Mouse (Mus musculus) adipocyte (in vitro differentiated cells): ENCODE results near the gene Coro2a.

Source experiments
- DNase-seq: peaks from one replicate; pipeline ENCODE4 v3.0.0-alpha.2; 2016; ENCODE audit warnings: low spot score

Coro2a gene

GRCm38 (mm10) chr4:46526798-46527557, 75.0 kb downstream of the Coro2a start:
- DNase-seq: no peak

GRCm38 (mm10) chr4:46526226-46526625, 75.8 kb downstream of the Coro2a start:
- no peak for DNase-seq

GRCm38 (mm10) chr4:46523324-46523723, 78.7 kb downstream of the Coro2a start:
- DNase-seq: no peak

GRCm38 (mm10) chr4:46521457-46521856, 80.5 kb downstream of the Coro2a start:
- no peak for DNase-seq

GRCm38 (mm10) chr4:46520491-46520890, 81.5 kb downstream of the Coro2a start:
- DNase-seq: no peak

- peak; percentile 86 for DNase-seq
These were observed 94.1 kb downstream of the Coro2a start for GRCm38 (mm10) chr4:46507736-46508460.

- DNase-seq: peak; percentile 93
These were observed 95.0 kb downstream of the Coro2a start for GRCm38 (mm10) chr4:46506801-46507610.

- DNase-seq: peak; percentile 28
These were observed 96.5 kb downstream of the Coro2a start for GRCm38 (mm10) chr4:46505361-46506057.

- no peak for DNase-seq
These were observed 98.1 kb downstream of the Coro2a start for GRCm38 (mm10) chr4:46503881-46504280.

- no peak for DNase-seq
These were observed 99.1 kb downstream of the Coro2a start for GRCm38 (mm10) chr4:46502606-46503502.

GRCm38 (mm10) chr4:46498976-46499375, 103.0 kb downstream of the Coro2a start:
- peak; percentile 37 for DNase-seq

GRCm38 (mm10) chr4:46498511-46498910, 103.5 kb downstream of the Coro2a start:
- peak; percentile 43 for DNase-seq

GRCm38 (mm10) chr4:46497286-46497892, 104.6 kb downstream of the Coro2a start:
- peak; percentile 86 for DNase-seq

- DNase-seq: no peak
These were observed 106.5 kb downstream of the Coro2a start for GRCm38 (mm10) chr4:46495543-46495942.

GRCm38 (mm10) chr4:46493071-46493470, 108.9 kb downstream of the Coro2a start:
- DNase-seq: no peak

GRCm38 (mm10) chr4:46489028-46489925, 112.7 kb downstream of the Coro2a start, which contains the start of gene Nans:
Nans (plus strand) TSS chr4:46489248.
- DNase-seq: peak; percentile 90

- DNase-seq: peak; percentile 52
These were observed 114.7 kb downstream of the Coro2a start for GRCm38 (mm10) chr4:46487348-46487747.
